In genomic region chrX:153500047-153500345, GRCm38 (mm10) we compare ENCODE assay signal across 8 mouse cellular contexts. TPM values are rescaled to one million over a fixed set of nuclear protein-coding genes. Genes with fewer than 3 reads are reported as not detected.
DNase-seq lines count a peak whose midpoint lies in the region; ATAC-seq and TF ChIP-seq lines count a peak whose summit lies in the region.

No protein-coding gene starts in this region.

- no peaks in the 10 kb centered on the region for H3K27me3 ChIP-seq in lung, embryonic 14.5 days (ENCODE audit: insufficient read depth, low read length)
- no peaks in the 10 kb centered on the region for H3K27me3 ChIP-seq in forebrain, embryonic 13.5 days
- H3K27me3 ChIP-seq in limb, embryonic 10.5 days (ENCODE audit: low read depth, poor library complexity, severe bottlenecking), result peaks cover 13% of the 10 kb centered on the region

- peak overlapping the region; percentile 76 for H3K9ac ChIP-seq in lung, embryonic 14.5 days
- H3K9ac ChIP-seq in forebrain, embryonic 13.5 days, result peak overlapping the region; percentile 91

- no peak for TF ChIP-seq CTCF in lung, embryonic 14.5 days (IDR thresholded peaks at IDR 0.05; ENCODE audit: low read depth)

- 20% methylated on average over 12 of the region's 12 CpGs for WGBS in lung, embryonic 14.5 days
- 27% methylated on average over 12 of the region's 12 CpGs for WGBS in forebrain, embryonic 13.5 days
- 20% methylated on average over 12 of the region's 12 CpGs for WGBS in limb, embryonic 10.5 days

- DNase-seq in adrenal gland, adult 8-10 months, result peak; percentile 5
- DNase-seq in adrenal gland, postnatal 25 days, result no peak
- peak; percentile 44 for DNase-seq in lung, embryonic 14.5 days
- DNase-seq in lung, postnatal 10 days, result no peak
- peak; percentile 37 for DNase-seq in limb, embryonic 10.5 days (ENCODE audit: low spot score)
- peak; percentile 15 for DNase-seq in retina, embryonic 14.5 days (ENCODE audit: low spot score)
- no peak for DNase-seq in thymus, postnatal 4 days

- H3K36me3 ChIP-seq in lung, embryonic 14.5 days (ENCODE audit: insufficient read depth), result no peaks in the 10 kb centered on the region
- peaks cover 6% of the 10 kb centered on the region; the same call in 1 of the 2 replicates for H3K36me3 ChIP-seq in forebrain, embryonic 13.5 days (ENCODE audit: poor library complexity, severe bottlenecking)
- 0 out of 2 replicates have a peak, but pooled peaks cover 11% of the 10 kb centered on the region for H3K36me3 ChIP-seq in limb, embryonic 10.5 days

- ATAC-seq in lung, embryonic 14.5 days (ENCODE audit: insufficient read depth), result no peak
- no peak for ATAC-seq in forebrain, embryonic 13.5 days

- H3K4me1 ChIP-seq in lung, embryonic 14.5 days (ENCODE audit: insufficient read depth), result no peaks in the 10 kb centered on the region; the same call in 1 of the 2 replicates
- peaks cover 5% of the 10 kb centered on the region; the same call in 1 of the 2 replicates for H3K4me1 ChIP-seq in forebrain, embryonic 13.5 days
- H3K4me1 ChIP-seq in limb, embryonic 10.5 days, result peaks cover 4% of the 10 kb centered on the region; the same call in 1 of the 2 replicates

- peak overlapping the region; percentile 71 for H3K4me2 ChIP-seq in lung, embryonic 14.5 days
- H3K4me2 ChIP-seq in forebrain, embryonic 13.5 days, result peak overlapping the region; percentile 73

- no peaks in the 10 kb centered on the region for H3K9me3 ChIP-seq in lung, embryonic 14.5 days (ENCODE audit: low read depth, low read length)
- no peaks in the 10 kb centered on the region for H3K9me3 ChIP-seq in forebrain, embryonic 13.5 days (replicated peaks)
- no peaks in the 10 kb centered on the region for H3K9me3 ChIP-seq in limb, embryonic 10.5 days (replicated peaks)

- peak overlapping the region; percentile 60 for H3K4me3 ChIP-seq in lung, embryonic 14.5 days (ENCODE audit: low read depth, low read length)
- peak overlapping the region; percentile 70 for H3K4me3 ChIP-seq in forebrain, embryonic 13.5 days
- H3K4me3 ChIP-seq in limb, embryonic 10.5 days, result peak overlapping the region; percentile 68

- no peak overlapping the region for H3K27ac ChIP-seq in lung, embryonic 14.5 days (ENCODE audit: low read depth)
- peak overlapping the region; percentile 97 for H3K27ac ChIP-seq in forebrain, embryonic 13.5 days
- peak overlapping the region; percentile 94 for H3K27ac ChIP-seq in limb, embryonic 10.5 days

RNA-seq across cellular contexts. Expression of gene Ubqln2, which starts 2.0 kb away (rescaled TPM):
- total RNA-seq in adrenal gland, adult 8-10 months (2022), result 10 to 100 TPM; 64.1 to 79.8 (median 69.0) TPM
- 73.1 and 77.1 TPM in 2 replicates for total RNA-seq in adrenal gland, postnatal 25 days (2021)
- polyA plus RNA-seq in lung, embryonic 14.5 days (2014; fragmentation: Nextera tagmentation; extraction: Ambion mirVana), result 35.0 and 35.2 TPM in 2 replicates
- polyA plus RNA-seq in forebrain, embryonic 13.5 days (2015; fragmentation: Nextera tagmentation; extraction: Ambion mirVana), result 45.3 and 48.5 TPM in 2 replicates
- polyA plus RNA-seq in limb, embryonic 10.5 days (2016; fragmentation: Nextera tagmentation; extraction: Ambion mirVana), result 33.9 and 35.0 TPM in 2 replicates

RNA-seq across cellular contexts. Expression of gene Cypt3, which starts 58.4 kb away (rescaled TPM):
- not detected for total RNA-seq in adrenal gland, adult 8-10 months (2022)
- total RNA-seq in adrenal gland, postnatal 25 days (2021), result not detected in 2 replicates
- polyA plus RNA-seq in lung, embryonic 14.5 days (2014; fragmentation: Nextera tagmentation; extraction: Ambion mirVana), result not detected in 2 replicates
- not detected in 2 replicates for polyA plus RNA-seq in forebrain, embryonic 13.5 days (2015; fragmentation: Nextera tagmentation; extraction: Ambion mirVana)
- not detected in 2 replicates for polyA plus RNA-seq in limb, embryonic 10.5 days (2016; fragmentation: Nextera tagmentation; extraction: Ambion mirVana)

Comparison
In these comparisons a context has a peak if more than half of its experiments do, and no peak if none do; other contexts are left out.
1. DNase-seq: peak in adrenal gland, adult 8-10 months (single experiment), lung, embryonic 14.5 days (single experiment), limb, embryonic 10.5 days (single experiment) and retina, embryonic 14.5 days (single experiment); none in adrenal gland, postnatal 25 days (single experiment), lung, postnatal 10 days (single experiment) and thymus, postnatal 4 days (single experiment).
2. Peak in every context shown above with its lines, with median percentiles within 50 percentile points of each other: H3K4me3 ChIP-seq.